Mouse (Mus musculus): ENCODE measurements around the gene Mxi1. TPM values are rescaled to one million over a fixed set of nuclear protein-coding genes. Genes with fewer than 3 reads are reported as not detected.

Mxi1 gene
- polyA plus RNA-seq, 2 experiments: 16.5 to 27.7 TPM

DNA sequence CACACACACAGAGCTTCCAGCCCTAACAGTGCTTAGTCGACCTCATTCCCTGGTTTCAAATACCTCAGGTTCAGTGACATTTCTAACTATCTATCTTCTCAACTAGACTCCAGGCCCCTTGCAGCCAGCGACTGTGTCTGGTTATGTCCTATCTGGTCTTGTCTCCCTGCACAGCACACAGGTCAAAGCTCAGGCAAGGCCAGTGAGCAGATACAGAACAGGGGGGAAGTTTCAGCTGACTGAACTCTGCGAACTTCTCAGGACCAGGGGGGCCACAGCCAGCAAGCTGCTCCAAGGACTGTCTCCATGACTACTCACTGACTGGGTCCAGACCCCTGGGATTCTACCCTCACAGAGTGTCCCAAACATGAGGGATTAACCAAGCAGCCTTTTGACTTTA, 35.1 kb upstream of the Mxi1 start:
- Histone ChIP-seq H3K27ac (no peak overlapping the region), H3K9me3 (ENCODE audit: control insufficient read depth, low read length) (no peaks in the 10 kb centered on the region), H3K4me2 (ENCODE audit: low read depth) (no peak overlapping the region), H3K4me3 (ENCODE audit: insufficient read depth in 1 of 2, low read depth in 2 of 2, low read length in 2 of 2) (no peak overlapping the region), H3K36me3 (replicated peaks; ENCODE audit: control insufficient read depth, insufficient read depth, low read depth) (no peaks in the 10 kb centered on the region), H3K9ac (replicated peaks) (no peak overlapping the region), H3K27me3 (ENCODE audit: control insufficient read depth, insufficient read depth, low read length) (no peaks in the 10 kb centered on the region), H3K4me1 (replicated peaks; ENCODE audit: control insufficient read depth in 2 of 2, insufficient read depth in 2 of 2, low read length in 1 of 2) (peaks cover 0 to 8% of the 10 kb centered on the region in 2 experiments; a peak in 1 of 4 replicates)
- WGBS (ENCODE audit: insufficient replicate concordance): 38% methylated on average over 3 of the region's 3 CpGs
- no peak for TF ChIP-seq EP300 (IDR thresholded peaks at IDR 0.05; ENCODE audit: low read depth)
- no peak for TF ChIP-seq CTCF (IDR thresholded peaks at IDR 0.05; ENCODE audit: low read depth)
- ATAC-seq (ENCODE audit: insufficient read depth) (peak; percentile 27; the same call in 1 of the 2 replicates), DNase-seq (ENCODE audit: low read depth in 3 of 3, low spot score in 3 of 3) (no peak)

DNA sequence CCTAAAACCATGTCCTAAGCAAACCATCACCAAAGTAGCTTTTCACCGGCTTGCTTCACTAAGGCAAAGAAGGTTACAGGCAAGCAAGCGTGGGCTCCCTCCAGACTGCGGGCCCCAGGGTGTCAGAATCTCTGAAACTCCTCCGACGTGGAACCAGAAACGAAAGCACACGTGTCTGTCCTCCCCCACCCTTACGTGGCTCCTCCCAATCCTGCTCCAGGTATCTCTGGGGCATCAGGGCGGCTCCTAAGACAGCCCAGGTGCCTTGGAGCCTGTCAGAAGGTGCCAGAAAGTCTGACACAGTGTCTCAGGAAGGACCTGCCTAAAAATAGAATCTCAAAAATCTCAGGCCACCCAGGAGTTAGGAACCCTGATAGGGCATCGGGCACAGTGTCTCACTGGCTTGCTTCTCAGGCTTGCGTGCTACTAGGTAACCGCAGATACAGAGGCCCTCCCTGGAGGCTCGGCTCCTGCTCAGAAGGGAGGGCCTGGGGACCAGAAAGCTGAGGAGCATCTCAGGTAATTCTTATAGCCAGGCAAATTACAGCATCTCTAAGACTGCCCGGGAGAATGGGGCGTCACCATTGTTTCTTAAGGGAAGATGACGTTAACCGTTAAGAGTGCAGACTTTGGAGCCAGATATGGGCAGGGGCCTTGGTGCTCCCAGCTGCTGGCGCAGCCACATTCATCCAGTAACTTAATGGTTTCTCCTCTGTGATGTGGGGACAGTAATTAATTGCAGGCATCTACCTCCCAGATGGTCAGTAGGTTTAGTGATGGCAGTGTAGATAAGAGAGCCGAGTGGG, 33.2 kb upstream of the Mxi1 start:
- no peaks in the 10 kb centered on the region for H3K36me3 ChIP-seq (replicated peaks; ENCODE audit: control insufficient read depth, insufficient read depth, low read depth)
- H3K4me2 ChIP-seq (ENCODE audit: low read depth): no peak overlapping the region
- H3K27ac ChIP-seq: no peak overlapping the region
- TF ChIP-seq CTCF (IDR thresholded peaks at IDR 0.05; ENCODE audit: low read depth) (no peak), EP300 (IDR thresholded peaks at IDR 0.05; ENCODE audit: low read depth) (no peak)
- no peaks in the 10 kb centered on the region for H3K9me3 ChIP-seq (ENCODE audit: control insufficient read depth, low read length)
- H3K4me3 ChIP-seq (ENCODE audit: insufficient read depth in 1 of 2, low read depth in 2 of 2, low read length in 2 of 2): no peak overlapping the region
- no peak for DNase-seq (ENCODE audit: low read depth in 3 of 3, low spot score in 3 of 3)
- peaks cover 0 to 8% of the 10 kb centered on the region in 2 experiments; a peak in 1 of 4 replicates for H3K4me1 ChIP-seq (replicated peaks; ENCODE audit: control insufficient read depth in 2 of 2, insufficient read depth in 2 of 2, low read length in 1 of 2)
- ATAC-seq (ENCODE audit: insufficient read depth): no peak
- WGBS (ENCODE audit: insufficient replicate concordance): 62% methylated on average over 19 of the region's 19 CpGs
- no peak overlapping the region for H3K9ac ChIP-seq (replicated peaks)
- H3K27me3 ChIP-seq (ENCODE audit: control insufficient read depth, insufficient read depth, low read length): no peaks in the 10 kb centered on the region

DNA sequence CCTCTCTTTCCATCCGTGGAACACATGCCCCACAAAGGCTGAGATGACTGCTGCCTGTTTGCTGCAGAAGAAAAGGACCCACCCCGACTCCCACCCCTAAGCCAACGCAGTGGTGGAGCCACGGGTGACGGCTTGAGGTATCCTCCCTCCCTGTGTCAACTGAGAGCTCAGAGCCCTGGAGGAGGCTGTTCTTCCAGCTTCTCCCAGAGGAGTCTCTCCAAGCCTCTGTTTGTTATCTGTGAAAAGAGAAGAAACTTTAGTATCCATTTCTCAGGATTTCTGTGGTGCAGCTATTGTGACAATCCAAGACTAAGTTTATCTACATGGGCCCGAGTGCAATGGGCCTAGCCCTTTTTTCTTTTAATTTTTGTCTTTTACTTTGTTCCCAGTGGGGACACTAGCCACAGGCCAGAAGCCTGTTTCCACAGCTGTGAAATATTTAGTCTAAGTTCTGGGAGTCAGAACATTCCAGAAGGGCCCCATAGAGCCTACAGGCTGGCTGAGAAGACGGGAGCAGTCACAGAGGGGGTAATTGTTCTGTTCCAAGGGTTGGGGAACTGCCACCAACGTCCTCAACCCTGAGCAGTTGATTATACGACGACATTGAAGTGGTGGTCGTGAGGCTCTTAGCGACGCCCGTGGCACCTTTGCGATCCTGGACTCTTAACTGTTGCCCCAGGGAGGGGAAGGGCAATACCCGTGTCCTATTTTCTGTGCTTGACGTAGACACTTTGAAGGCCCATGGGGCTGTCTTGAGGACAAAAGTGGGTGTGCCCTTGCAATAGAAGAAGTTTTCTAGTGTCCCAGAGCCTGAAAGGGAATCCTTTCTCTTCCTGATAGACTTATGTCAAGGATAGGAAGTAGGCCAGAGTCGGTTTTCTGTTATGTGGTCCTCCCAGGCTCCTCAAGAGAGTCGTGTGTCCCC, 31.6 kb upstream of the Mxi1 start:
- no peak for DNase-seq (ENCODE audit: low read depth in 3 of 3, low spot score in 3 of 3)
- WGBS (ENCODE audit: insufficient replicate concordance): 62% methylated on average over 19 of the region's 19 CpGs
- Histone ChIP-seq H3K9me3 (ENCODE audit: control insufficient read depth, low read length) (no peaks in the 10 kb centered on the region), H3K9ac (replicated peaks) (no peak overlapping the region), H3K4me2 (ENCODE audit: low read depth) (no peak overlapping the region), H3K27ac (no peak overlapping the region), H3K27me3 (ENCODE audit: control insufficient read depth, insufficient read depth, low read length) (no peaks in the 10 kb centered on the region), H3K4me1 (replicated peaks; ENCODE audit: control insufficient read depth in 2 of 2, insufficient read depth in 2 of 2, low read length in 1 of 2) (peaks cover 0 to 8% of the 10 kb centered on the region in 2 experiments; a peak in 1 of 4 replicates), H3K36me3 (replicated peaks; ENCODE audit: control insufficient read depth, insufficient read depth, low read depth) (no peaks in the 10 kb centered on the region), H3K4me3 (ENCODE audit: insufficient read depth in 1 of 2, low read depth in 2 of 2, low read length in 2 of 2) (no peak overlapping the region)
- no peak for ATAC-seq (ENCODE audit: insufficient read depth)
- no peak for TF ChIP-seq CTCF (IDR thresholded peaks at IDR 0.05; ENCODE audit: low read depth)
- TF ChIP-seq EP300 (IDR thresholded peaks at IDR 0.05; ENCODE audit: low read depth): no peak

- 0 out of 4 replicates have a peak, but pooled peaks cover 0 to 4% of the 10 kb centered on the region in 2 experiments for H3K4me1 ChIP-seq (replicated peaks; ENCODE audit: control insufficient read depth in 2 of 2, insufficient read depth in 2 of 2, low read length in 1 of 2)
These were observed 30.1 kb upstream of the Mxi1 start for GRCm38 (mm10) chr19:53280254-53280653.

More at GRCm38 (mm10) chr19:53280254-53280653, 30.1 kb upstream of the Mxi1 start:
- H3K9ac ChIP-seq (replicated peaks): no peak overlapping the region
- H3K36me3 ChIP-seq (replicated peaks; ENCODE audit: control insufficient read depth, insufficient read depth, low read depth): no peaks in the 10 kb centered on the region
- H3K27ac ChIP-seq: no peak overlapping the region
- H3K4me2 ChIP-seq (ENCODE audit: low read depth): no peak overlapping the region
- 68% methylated on average over 8 of the region's 8 CpGs for WGBS (ENCODE audit: insufficient replicate concordance)
- no peak for ATAC-seq (ENCODE audit: insufficient read depth)
- no peak for DNase-seq (ENCODE audit: low read depth in 3 of 3, low spot score in 3 of 3)
- no peak overlapping the region for H3K4me3 ChIP-seq (ENCODE audit: insufficient read depth in 1 of 2, low read depth in 2 of 2, low read length in 2 of 2)
- H3K27me3 ChIP-seq (ENCODE audit: control insufficient read depth, insufficient read depth, low read length): no peaks in the 10 kb centered on the region
- no peaks in the 10 kb centered on the region for H3K9me3 ChIP-seq (ENCODE audit: control insufficient read depth, low read length)
- no peak for TF ChIP-seq CTCF (IDR thresholded peaks at IDR 0.05; ENCODE audit: low read depth)
- TF ChIP-seq EP300 (IDR thresholded peaks at IDR 0.05; ENCODE audit: low read depth): no peak

Measured in liver, embryonic 14.5 days (tissue).